Mouse (Mus musculus) lung, adult 2 months (tissue): ENCODE measurements at regions not wholly inside any gene's neighbourhood (a gene's known extent, or its start where the extent isn't known, plus 50 kb on each side); places are given as distances from the start of the nearest gene placed in this dataset.

Source experiments
- DNase-seq: peaks from one replicate; pipeline ENCODE4 v3.0.0; 2022
- H3K4me1 ChIP-seq: fragments of 200-500 bp; 2 replicates; pipeline ENCODE4 v1.6.1; 2011; ENCODE audit warnings: low read length; ENCODE audit not compliant: control insufficient read depth, insufficient read depth
- H3K4me3 ChIP-seq: fragments of 200-500 bp; replicated peaks from 2 replicates; pipeline ENCODE3; 2011; ENCODE audit warnings: low read depth, mild to moderate bottlenecking, control low read depth, low read length; ENCODE audit errors: extremely low read depth
- CTCF ChIP-seq: fragments of 200-500 bp; IDR thresholded peaks from 2 replicates; pipeline ENCODE4 v1.5.1; 2011; ENCODE audit warnings: mild to moderate bottlenecking, low read length, control low read depth; ENCODE audit not compliant: insufficient read depth
- POLR2A ChIP-seq: fragments of 200-500 bp; IDR thresholded peaks from 2 replicates; pipeline ENCODE4 v1.6.1; 2011; ENCODE audit warnings: low read depth, mild to moderate bottlenecking, control low read depth, low read length, borderline replicate concordance; ENCODE audit errors: extremely low read depth
- WGBS: fragments of 180-500 bp; shearing (Covaris S2); methylation state at CpG from one replicate; pipeline ENCODE4 v1.1.7; 2018; 5-methylcytosine and 5-hydroxymethylcytosine counted together

DNA sequence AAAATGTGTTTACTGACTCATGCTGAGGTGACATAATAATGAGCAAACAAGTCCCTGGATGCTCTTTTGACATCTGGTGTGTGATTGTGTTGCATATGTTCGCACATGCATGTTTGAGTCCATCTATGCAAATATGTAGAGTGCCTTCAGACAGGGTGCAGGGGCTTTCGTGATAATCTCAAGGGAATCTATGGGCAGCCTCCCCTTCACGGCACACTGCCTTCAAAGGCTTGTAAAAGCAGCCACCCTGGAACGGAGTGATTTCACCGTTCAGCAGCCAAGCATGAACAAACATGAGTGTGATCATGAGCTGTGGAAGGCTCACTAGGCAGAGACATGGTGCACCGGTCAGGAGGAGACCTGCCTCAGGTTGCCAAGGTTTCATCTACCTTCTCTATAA is 57.1 kb upstream of the Mbip start:
- Histone ChIP-seq H3K4me1 (no peaks in the 10 kb centered on the region), H3K4me3 (no peak overlapping the region)
- no peak for DNase-seq
- WGBS: 71% methylated on average over 6 of the region's 6 CpGs
- TF ChIP-seq CTCF (no peak), POLR2A (no peak)

DNA sequence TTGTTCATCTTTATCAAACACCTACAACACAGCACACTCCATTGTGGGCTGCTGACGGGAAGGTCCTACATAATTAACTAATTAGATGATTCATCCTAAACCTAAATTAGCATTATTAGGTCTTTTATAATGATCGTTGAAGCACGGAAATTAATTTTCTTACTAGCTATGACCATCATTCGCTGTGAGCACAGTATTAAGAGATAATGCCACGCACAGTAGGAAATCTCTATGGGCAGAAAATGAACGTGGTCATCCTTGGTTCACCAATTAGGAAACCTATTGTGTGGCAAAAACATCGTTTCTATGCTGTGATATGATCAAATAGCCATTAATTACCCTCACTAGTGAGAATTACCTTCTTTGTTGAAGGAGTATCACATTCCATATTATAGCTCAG is 56.4 kb upstream of the Mbip start:
- 80% methylated on average over 7 of the region's 7 CpGs for WGBS
- Histone ChIP-seq H3K4me1 (no peaks in the 10 kb centered on the region), H3K4me3 (no peak overlapping the region)
- no peak for DNase-seq
- no peak for TF ChIP-seq CTCF
